Mouse (Mus musculus): ENCODE results near the gene Cyp4f16. TPM values are rescaled to one million over a fixed set of nuclear protein-coding genes. Genes with fewer than 3 reads are reported as not detected.
A peak's percentile ranks its signal among the peaks of the same experiment; 100 is the strongest.
"Not testable (repeated sequence)": the region's sequence is repeated elsewhere in the genome, so short reads cannot be mapped to it uniquely, and the experiment has no call there.

Cyp4f16 gene
- polyA plus RNA-seq, 1 experiment from 2014 or later, result 18.0 TPM

DNA sequence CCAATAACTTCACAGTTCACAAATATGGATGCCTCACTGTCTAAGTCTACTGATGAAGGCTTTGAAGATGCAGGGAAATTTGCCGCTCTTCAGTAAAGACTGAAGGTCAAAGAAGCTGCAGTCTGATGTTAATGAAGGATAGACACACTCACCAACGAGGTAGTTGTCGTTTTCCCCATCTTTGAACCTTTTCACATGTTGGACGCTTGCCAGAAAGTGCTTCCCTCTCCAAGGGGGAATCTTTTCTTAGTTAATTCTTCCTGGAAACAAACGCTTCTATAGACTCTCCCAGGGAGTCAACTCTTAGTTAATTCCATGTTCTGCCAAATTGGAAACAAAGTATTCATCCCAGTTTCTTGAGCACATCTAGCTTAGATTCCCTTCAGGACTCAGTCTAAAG is 20.2 kb upstream of the Cyp4f16 start:
- DNase-seq (ENCODE audit: low spot score) (no peak), ATAC-seq (ENCODE audit: low read depth) (no peak)
- peaks cover 6% of the 10 kb centered on the region; the same call in 1 of the 2 replicates for H3K36me3 ChIP-seq (ENCODE audit: control insufficient read depth, insufficient read depth, low read length)
- no peaks in the 10 kb centered on the region for H3K9me3 ChIP-seq (ENCODE audit: control insufficient read depth, low read length)
- no peak overlapping the region for H3K27ac ChIP-seq (replicated peaks; ENCODE audit: low read depth, low read length)
- no peaks in the 10 kb centered on the region for H3K27me3 ChIP-seq (replicated peaks; ENCODE audit: control insufficient read depth, insufficient read depth, low read length)
- H3K4me1 ChIP-seq (ENCODE audit: control insufficient read depth, insufficient read depth, low read length), result no peaks in the 10 kb centered on the region
- H3K9ac ChIP-seq (ENCODE audit: low read depth, low read length), result no peak overlapping the region
- 70% methylated on average over 5 of the region's 5 CpGs for WGBS
- no peak overlapping the region for H3K4me2 ChIP-seq (ENCODE audit: low read depth, low read length)
- H3K4me3 ChIP-seq (ENCODE audit: low read depth, low read length), result no peak overlapping the region

DNA sequence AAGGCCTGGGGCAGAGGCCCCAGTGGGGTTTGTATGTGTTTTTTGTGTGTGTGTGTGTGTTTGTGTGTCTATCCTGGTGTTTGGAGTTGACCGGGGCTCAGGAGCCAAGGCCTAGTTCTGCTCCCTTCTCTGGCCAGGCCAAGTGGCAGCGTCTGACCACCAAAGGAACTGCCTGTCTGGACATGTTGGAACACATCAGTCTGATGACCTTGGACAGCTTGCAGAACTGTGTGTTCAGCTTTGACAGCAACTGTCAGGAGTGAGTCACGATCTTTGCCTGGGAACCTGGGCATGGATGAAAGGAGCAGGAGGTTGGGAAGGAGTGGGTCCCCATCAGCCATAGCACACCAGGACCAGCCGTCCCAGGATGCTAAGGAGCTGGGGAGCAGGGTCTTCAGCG is 14.4 kb upstream of the Cyp4f16 start:
- Histone ChIP-seq H3K9me3 (ENCODE audit: control insufficient read depth, low read length) (no peaks in the 10 kb centered on the region), H3K4me3 (ENCODE audit: low read depth, low read length) (no peak overlapping the region), H3K27ac (replicated peaks; ENCODE audit: low read depth, low read length) (no peak overlapping the region), H3K4me1 (ENCODE audit: control insufficient read depth, insufficient read depth, low read length) (no peaks in the 10 kb centered on the region), H3K4me2 (ENCODE audit: low read depth, low read length) (no peak overlapping the region), H3K27me3 (replicated peaks; ENCODE audit: control insufficient read depth, insufficient read depth, low read length) (no peaks in the 10 kb centered on the region), H3K9ac (ENCODE audit: low read depth, low read length) (no peak overlapping the region), H3K36me3 (ENCODE audit: control insufficient read depth, insufficient read depth, low read length) (peaks cover 47% of the 10 kb centered on the region)
- no peak for ATAC-seq (ENCODE audit: low read depth)
- 88% methylated on average over 5 of the region's 5 CpGs for WGBS
- no peak for DNase-seq (ENCODE audit: low spot score)

DNA sequence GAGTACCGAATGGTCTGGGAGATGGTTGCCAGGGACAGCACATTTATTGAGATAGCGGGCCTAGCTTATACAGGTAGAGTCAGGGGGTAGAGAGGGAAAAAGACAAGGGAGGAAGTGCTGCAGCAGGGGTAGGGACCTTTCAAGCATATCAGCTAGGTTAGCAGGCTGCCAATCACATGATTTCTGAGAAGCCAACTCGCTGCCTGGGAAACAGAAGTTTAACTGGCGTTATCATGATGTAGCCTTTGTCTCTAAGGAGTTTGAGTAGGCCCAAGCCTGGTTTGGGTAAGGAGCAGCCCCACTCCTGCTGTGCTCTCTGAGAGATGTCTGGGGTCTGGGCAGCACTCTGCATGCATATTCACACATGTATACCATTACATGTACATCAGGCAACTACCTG is 14.0 kb upstream of the Cyp4f16 start:
- DNase-seq (ENCODE audit: low spot score) (no peak), ATAC-seq (ENCODE audit: low read depth) (no peak)
- Histone ChIP-seq H3K4me1 (ENCODE audit: control insufficient read depth, insufficient read depth, low read length) (no peaks in the 10 kb centered on the region), H3K4me2 (ENCODE audit: low read depth, low read length) (no peak overlapping the region), H3K36me3 (ENCODE audit: control insufficient read depth, insufficient read depth, low read length) (peaks cover 48% of the 10 kb centered on the region), H3K4me3 (ENCODE audit: low read depth, low read length) (no peak overlapping the region), H3K9me3 (ENCODE audit: control insufficient read depth, low read length) (no peaks in the 10 kb centered on the region), H3K9ac (ENCODE audit: low read depth, low read length) (no peak overlapping the region), H3K27ac (replicated peaks; ENCODE audit: low read depth, low read length) (no peak overlapping the region), H3K27me3 (replicated peaks; ENCODE audit: control insufficient read depth, insufficient read depth, low read length) (no peaks in the 10 kb centered on the region)
- 93% methylated on average over 4 of the region's 4 CpGs for WGBS

DNA sequence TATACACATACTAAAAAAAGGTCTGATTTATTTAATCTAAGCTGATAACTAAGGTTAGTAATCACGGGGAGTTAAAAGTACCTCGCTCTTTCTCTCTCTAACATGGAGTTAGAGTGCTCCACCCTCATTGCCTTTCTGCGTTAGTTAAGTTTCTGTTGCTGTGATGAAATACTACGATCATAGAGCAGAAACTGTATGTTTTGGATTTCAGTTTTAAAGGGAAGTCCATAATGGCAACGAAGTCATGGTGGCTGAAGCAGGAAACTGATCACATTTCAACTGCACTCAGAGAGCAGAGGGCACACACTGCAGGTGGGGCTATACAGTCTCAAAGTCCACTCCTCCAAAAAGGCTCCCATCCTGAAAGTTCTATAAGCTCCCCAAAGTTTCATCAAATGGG is 13.5 kb upstream of the Cyp4f16 start:
- Histone ChIP-seq H3K36me3 (ENCODE audit: control insufficient read depth, insufficient read depth, low read length) (peaks cover 48% of the 10 kb centered on the region), H3K27me3 (replicated peaks; ENCODE audit: control insufficient read depth, insufficient read depth, low read length) (no peaks in the 10 kb centered on the region)
- 85% methylated on average over 5 of the region's 5 CpGs for WGBS

DNA sequence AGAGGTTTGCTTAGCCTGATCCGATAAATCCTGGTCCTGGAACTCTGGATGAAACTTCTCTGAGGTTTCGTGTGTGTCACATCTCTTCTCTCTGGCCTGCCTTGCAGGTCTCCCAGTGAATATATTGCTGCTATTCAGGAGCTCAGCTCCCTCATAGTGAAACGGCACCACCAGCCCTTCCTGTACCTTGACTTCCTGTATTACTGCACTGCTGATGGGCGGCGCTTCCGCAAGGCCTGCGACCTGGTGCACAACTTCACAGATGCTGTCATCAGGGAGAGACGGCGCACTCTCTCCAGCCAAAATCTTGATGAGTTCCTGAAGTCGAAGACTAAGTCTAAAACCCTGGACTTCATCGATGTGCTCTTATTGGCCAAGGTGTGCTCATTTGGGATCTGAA is 12.5 kb upstream of the Cyp4f16 start:
- Histone ChIP-seq H3K9ac (ENCODE audit: low read depth, low read length) (no peak overlapping the region), H3K27ac (replicated peaks; ENCODE audit: low read depth, low read length) (no peak overlapping the region), H3K4me3 (ENCODE audit: low read depth, low read length) (no peak overlapping the region), H3K4me1 (ENCODE audit: control insufficient read depth, insufficient read depth, low read length) (no peaks in the 10 kb centered on the region), H3K36me3 (ENCODE audit: control insufficient read depth, insufficient read depth, low read length) (peaks cover 50% of the 10 kb centered on the region), H3K4me2 (ENCODE audit: low read depth, low read length) (no peak overlapping the region), H3K9me3 (ENCODE audit: control insufficient read depth, low read length) (no peaks in the 10 kb centered on the region), H3K27me3 (replicated peaks; ENCODE audit: control insufficient read depth, insufficient read depth, low read length) (no peaks in the 10 kb centered on the region)
- 91% methylated on average over 11 of the region's 11 CpGs for WGBS
- ATAC-seq (ENCODE audit: low read depth), result no peak
- DNase-seq (ENCODE audit: low spot score), result no peak

More for the DNA sequence above, 13.5 kb upstream of the Cyp4f16 start:
- H3K9ac ChIP-seq (ENCODE audit: low read depth, low read length), result no peak overlapping the region
- no peaks in the 10 kb centered on the region for H3K4me1 ChIP-seq (ENCODE audit: control insufficient read depth, insufficient read depth, low read length)
- no peak overlapping the region for H3K4me3 ChIP-seq (ENCODE audit: low read depth, low read length)
- no peaks in the 10 kb centered on the region for H3K9me3 ChIP-seq (ENCODE audit: control insufficient read depth, low read length)
- no peak overlapping the region for H3K27ac ChIP-seq (replicated peaks; ENCODE audit: low read depth, low read length)
- no peak for ATAC-seq (ENCODE audit: low read depth)
- no peak overlapping the region for H3K4me2 ChIP-seq (ENCODE audit: low read depth, low read length)
- DNase-seq (ENCODE audit: low spot score), result no peak

GRCm38 (mm10) chr17:32526341-32526740 is 10.0 kb upstream of the Cyp4f16 start:
- not testable (repeated sequence) for H3K4me2 ChIP-seq (ENCODE audit: low read depth, low read length); H3K9ac ChIP-seq (ENCODE audit: low read depth, low read length); H3K27ac ChIP-seq (replicated peaks; ENCODE audit: low read depth, low read length); ATAC-seq (ENCODE audit: low read depth); H3K4me3 ChIP-seq (ENCODE audit: low read depth, low read length); DNase-seq (ENCODE audit: low spot score); H3K27me3 ChIP-seq (replicated peaks; ENCODE audit: control insufficient read depth, insufficient read depth, low read length); H3K9me3 ChIP-seq (ENCODE audit: control insufficient read depth, low read length); H3K4me1 ChIP-seq (ENCODE audit: control insufficient read depth, insufficient read depth, low read length)
- peaks cover 50% of the 10 kb centered on the region for H3K36me3 ChIP-seq (ENCODE audit: control insufficient read depth, insufficient read depth, low read length)
- WGBS, result 100% methylated on average over 1 of the region's 1 CpGs

- DNase-seq (ENCODE audit: low spot score) (no peak), ATAC-seq (ENCODE audit: low read depth) (no peak)
- Histone ChIP-seq H3K27me3 (replicated peaks; ENCODE audit: control insufficient read depth, insufficient read depth, low read length) (no peaks in the 10 kb centered on the region), H3K27ac (replicated peaks; ENCODE audit: low read depth, low read length) (no peak overlapping the region), H3K36me3 (ENCODE audit: control insufficient read depth, insufficient read depth, low read length) (peaks cover 40% of the 10 kb centered on the region), H3K9ac (ENCODE audit: low read depth, low read length) (no peak overlapping the region), H3K4me3 (ENCODE audit: low read depth, low read length) (no peak overlapping the region), H3K4me1 (ENCODE audit: control insufficient read depth, insufficient read depth, low read length) (no peaks in the 10 kb centered on the region), H3K9me3 (ENCODE audit: control insufficient read depth, low read length) (no peaks in the 10 kb centered on the region), H3K4me2 (ENCODE audit: low read depth, low read length) (no peak overlapping the region)
- 83% methylated on average over 11 of the region's 11 CpGs for WGBS
Measured at GRCm38 (mm10) chr17:32527748-32528147, 8.6 kb upstream of the Cyp4f16 start.

DNA sequence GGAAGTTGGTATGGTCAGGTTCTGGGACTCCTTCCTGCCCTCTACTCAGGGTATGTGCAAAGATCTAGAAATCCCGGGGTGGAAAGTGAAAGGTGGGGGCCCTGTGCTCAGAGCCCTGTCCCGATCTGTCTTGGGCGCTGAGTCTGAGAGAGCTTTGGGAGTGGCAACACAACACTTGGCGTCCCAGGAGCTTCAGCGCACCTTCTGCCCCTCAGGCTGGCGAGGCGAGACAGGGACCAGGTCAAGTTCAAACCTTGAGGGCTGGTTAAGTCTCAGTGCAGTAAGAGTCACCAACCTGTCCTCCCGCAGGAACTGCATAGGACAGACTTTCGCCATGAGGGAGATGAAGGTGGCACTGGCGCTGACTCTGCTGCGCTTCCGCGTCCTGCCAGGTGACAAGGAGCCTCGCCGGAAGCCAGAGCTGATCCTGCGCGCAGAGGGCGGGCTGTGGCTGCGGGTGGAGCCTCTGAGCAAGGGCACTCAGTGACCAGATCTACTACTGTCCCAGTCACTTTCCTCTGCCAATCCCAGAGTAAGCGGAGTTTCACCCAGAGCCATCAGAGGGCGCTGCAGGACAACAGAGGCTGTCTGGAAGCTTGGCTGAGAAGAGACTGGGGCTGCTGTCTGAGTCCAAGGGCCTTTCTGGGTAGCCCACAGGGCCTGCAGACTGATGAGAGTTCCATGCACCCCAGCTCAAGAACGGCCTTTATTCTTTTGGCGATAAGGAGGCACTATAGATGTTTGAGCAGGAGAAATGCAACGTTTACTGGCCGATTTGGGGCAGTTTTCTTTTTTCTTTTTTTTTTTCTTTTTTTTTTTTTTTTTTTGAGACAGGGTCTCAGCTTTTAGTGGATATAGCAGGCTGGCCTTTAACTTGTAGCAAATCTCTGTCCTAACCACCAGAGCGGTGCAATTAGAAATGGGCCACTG is 7.7 kb upstream of the Cyp4f16 start:
- ATAC-seq (ENCODE audit: low read depth), result peak; percentile 65

DNA sequence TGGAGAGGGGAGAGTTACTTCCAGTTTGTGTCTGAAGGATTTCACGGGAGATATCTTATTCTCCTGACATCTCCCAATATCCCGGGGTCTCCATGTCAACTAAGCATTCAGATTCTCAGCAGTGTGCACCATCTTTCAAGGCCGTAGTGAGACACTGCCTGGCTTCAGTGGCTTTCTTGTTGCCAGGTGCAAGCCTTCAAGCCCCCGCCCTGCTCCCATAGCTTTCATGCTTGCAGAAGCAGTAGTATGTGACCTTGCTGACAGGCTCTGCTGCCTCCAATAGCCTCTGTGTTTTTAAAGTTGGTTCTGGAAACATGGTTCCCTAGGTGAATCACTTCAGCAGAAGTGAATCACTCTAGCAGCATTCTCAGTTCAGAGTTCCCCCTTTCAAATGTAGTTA is 4.0 kb upstream of the Cyp4f16 start:
- ATAC-seq (ENCODE audit: low read depth); H3K4me2 ChIP-seq (ENCODE audit: low read depth, low read length); H3K4me3 ChIP-seq (ENCODE audit: low read depth, low read length); H3K36me3 ChIP-seq (ENCODE audit: control insufficient read depth, insufficient read depth, low read length); H3K27ac ChIP-seq (replicated peaks; ENCODE audit: low read depth, low read length); H3K9ac ChIP-seq (ENCODE audit: low read depth, low read length); DNase-seq (ENCODE audit: low spot score); H3K9me3 ChIP-seq (ENCODE audit: control insufficient read depth, low read length); H3K4me1 ChIP-seq (ENCODE audit: control insufficient read depth, insufficient read depth, low read length); H3K27me3 ChIP-seq (replicated peaks; ENCODE audit: control insufficient read depth, insufficient read depth, low read length): not testable (repeated sequence)
- 64% methylated on average over 4 of the region's 4 CpGs for WGBS

More for the DNA sequence above, 7.7 kb upstream of the Cyp4f16 start:
- WGBS, result 18% methylated on average over 26 of the region's 26 CpGs
- Histone ChIP-seq H3K9ac (ENCODE audit: low read depth, low read length) (0 out of 2 replicates have a peak overlapping the region, but pooled peaks have one; percentile 22), H3K4me2 (ENCODE audit: low read depth, low read length) (peak overlapping the region; percentile 37), H3K27me3 (replicated peaks; ENCODE audit: control insufficient read depth, insufficient read depth, low read length) (no peaks in the 10 kb centered on the region), H3K4me1 (ENCODE audit: control insufficient read depth, insufficient read depth, low read length) (no peaks in the 10 kb centered on the region), H3K4me3 (ENCODE audit: low read depth, low read length) (no peak overlapping the region), H3K36me3 (ENCODE audit: control insufficient read depth, insufficient read depth, low read length) (peaks cover 34% of the 10 kb centered on the region), H3K9me3 (ENCODE audit: control insufficient read depth, low read length) (no peaks in the 10 kb centered on the region), H3K27ac (replicated peaks; ENCODE audit: low read depth, low read length) (no peak overlapping the region)
- DNase-seq (ENCODE audit: low spot score), result peak; percentile 76
